Mouse (Mus musculus): Measurements from ENCODE around the gene Ctnna3. TPM values are rescaled to one million over a fixed set of nuclear protein-coding genes. Genes with fewer than 3 reads are reported as not detected.

Gene Ctnna3
- total RNA-seq, 2 experiments from 2014 or later: 81.4 to 88.7 TPM

DNA sequence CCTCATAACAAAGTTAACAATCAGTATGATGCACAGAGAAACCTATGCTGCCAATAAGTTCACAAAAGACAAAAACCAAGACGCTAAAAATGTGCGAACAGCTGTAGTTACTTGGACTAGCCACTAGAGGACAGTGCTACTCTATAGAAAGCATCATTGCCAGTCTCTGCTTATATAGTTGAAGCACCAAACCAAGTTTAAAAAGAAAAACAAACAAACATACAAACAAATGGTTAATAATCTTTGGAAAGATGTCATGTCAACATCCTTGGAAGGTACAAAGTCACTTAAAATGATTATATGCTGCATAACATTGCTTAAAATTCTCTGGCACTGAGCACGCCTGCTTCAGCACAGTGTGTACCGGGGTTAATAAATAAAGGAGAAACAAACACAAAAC is 654.6 kb downstream of the Ctnna3 start:
- DNase-seq: no peak

DNA sequence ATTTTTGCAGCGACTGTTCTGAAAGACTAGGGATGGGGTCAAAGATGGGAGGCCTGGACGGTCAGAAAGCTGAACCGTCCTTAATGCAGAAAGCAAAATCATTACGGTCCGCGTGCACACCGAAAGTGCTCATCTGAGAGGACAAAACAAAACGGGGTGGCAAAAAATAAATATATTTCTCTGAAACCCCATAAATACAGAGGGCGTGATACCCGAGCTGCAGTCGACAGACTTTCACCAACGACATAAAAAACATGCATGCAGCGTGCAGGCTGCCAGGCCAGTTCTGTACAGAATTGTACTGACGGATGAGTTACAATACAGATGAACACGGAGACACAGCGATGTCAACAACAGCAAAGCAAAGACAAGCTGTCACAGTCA is 656.3 kb downstream of the Ctnna3 start:
- no peak for DNase-seq

DNA sequence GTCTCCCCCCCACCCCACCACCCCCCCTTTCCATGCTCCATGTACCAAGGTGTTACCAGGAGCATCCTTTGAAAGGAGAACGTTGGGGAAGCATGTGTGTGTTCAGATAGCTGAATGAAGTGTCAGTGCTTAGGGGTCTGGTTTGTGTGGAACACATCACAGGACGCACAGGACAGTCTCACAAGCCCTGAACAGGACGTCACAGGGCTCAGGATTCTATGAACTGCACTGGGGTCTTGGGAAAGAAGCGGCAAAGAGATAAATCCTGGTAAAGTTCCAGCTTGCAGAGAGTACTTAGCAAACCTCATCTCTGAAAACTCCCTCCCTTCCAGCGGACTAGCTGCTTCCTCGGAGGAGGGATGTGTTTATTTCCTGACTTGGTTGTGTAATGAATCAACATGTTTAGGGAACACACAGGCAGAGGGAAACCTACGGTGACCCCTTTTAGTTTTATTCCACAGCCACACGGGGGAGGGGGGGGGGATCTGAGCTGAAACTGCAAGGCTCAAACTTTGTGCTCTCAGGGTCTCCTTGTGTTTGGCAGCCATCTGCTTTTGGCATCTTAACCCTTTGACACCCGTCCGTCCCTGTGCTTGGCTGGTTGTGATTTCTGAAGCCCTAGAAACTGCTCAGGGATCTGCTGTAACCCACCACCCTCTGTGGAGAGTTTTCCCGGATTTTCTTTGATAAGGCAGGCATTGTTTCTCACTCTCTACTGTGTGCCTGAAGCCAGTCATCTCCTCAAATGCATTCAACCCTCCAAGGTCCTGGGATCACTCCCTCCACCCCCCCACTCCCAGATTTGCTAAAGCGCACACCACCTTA is 656.9 kb downstream of the Ctnna3 start:
- DNase-seq: no peak

DNA sequence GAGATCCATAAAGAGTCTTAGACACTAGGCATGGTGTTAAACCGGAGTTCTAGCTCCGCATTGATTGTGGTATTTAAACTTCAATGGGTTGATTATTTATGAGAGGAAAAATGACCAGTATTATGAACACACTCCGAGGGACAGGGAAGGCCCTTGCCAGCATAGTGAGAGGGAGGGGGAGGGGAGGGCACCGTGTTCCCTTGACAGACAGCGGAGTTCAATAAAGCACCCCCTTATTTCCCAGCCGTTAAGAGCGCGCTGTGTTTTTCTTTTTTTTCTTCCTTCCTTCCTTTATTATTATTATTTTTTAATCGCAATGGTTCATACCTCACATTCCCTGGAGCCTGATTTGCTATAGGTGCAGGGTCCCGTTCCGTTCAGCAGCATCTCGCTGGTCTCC is 657.6 kb downstream of the Ctnna3 start:
- no peak for DNase-seq

DNA sequence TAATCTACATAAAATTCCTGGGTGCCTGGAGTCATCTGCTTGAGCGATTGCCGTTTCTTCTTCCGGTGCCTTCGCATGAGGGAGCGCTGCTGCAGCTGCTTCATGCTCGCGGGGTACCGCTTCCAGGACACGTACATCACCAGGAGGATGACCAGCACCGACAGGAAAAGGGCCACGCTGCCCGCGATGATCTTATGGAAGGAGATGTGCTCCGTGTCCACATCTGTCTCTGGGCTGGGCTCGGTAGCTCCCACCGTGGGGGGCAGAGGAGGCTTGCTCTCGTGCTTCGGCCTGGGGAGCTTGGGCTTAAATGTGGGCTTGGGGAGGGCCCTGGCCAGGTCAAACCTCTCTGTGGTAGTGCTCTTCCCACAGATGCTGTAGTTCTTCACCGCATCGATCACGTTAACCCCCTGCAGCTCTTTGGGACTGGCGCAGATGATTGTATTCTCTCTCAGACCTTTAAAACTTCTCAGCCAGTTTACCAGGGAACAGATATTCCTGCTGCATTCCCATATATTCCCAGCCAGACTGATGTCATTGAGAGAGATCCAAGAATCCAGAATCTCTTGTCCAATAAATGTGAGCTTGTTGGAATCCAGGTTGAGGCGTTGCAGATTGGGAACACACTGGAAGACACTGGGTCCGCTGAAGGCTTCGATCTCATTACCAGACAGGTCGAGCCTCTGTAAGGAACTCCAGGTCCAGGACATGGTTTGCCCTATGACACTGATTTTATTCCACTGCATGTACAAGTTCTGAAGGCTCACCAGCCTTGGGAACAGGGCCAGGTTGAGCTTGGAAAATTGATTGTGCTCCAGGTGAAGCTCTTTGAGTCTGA is 658.3 kb downstream of the Ctnna3 start:
- no peak for DNase-seq

DNA sequence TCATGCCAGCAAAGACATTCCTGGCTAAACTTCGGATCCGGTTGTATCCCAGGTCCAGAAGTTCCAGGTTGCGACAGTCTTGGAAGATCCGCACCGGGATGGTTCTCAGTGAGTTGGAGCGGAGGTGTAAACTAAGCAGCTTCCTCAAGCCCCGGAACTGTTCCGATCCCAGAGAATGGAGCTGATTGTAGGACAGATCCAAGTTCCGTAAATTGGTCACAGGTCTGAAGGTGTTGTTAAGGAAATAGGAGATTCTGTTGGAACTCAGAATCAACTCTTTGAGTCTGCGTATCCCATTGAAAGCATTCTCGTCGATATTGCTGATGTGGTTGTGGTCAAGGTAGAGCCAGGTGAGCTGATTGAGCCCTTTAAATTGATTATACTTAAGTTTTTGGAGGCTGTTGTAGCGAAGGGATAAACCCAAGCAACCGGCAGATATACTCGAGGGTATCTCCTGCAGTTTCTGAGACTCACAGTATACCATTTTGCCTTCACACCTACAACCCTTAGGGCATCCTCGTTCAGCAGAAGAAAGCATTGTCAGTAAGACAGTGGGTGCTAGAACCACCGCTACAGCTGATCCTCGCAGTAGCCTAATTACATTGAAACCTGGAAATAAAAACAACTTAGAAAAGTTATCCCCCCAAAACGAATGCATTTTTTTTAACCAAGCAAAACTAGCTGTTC is 659.0 kb downstream of the Ctnna3 start:
- no peak for DNase-seq

DNA sequence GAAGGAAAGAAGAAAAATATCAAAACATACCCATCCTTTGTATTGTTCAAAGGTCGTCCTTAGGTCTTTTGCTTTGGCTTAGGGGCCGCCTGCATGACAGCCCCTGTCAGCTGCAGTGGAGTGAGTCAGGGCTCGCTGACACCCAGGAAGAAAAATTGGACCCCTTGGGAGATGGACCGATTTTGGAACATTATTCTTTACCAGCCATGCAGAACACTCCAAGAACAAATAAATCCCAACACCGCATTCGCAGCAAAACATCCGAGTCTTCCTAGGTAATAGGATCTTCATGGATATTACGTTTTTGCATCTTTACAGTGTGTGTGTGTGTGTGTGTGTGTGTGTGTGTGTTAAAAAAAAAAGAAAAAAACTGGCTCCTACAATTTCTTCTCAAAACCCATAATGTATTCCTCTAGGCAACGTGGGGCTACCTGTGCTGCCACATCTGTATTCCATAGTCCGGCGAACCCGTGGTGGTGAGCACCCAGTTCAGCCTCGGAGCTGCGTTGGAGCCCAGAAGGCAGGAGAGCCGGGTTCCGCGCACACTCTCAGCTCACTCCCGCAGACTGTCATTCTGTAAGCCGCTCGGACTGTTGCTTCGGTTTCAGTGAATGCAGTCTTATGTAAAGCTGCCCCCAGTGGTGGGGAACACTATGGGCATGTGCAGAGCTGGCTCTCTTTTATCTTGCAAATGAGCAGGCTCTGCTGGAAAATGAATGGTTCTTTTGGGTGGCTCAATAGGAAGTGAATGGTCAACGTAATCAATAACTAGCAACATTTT is 660.0 kb downstream of the Ctnna3 start, which contains the start of gene Lrrtm3:
TSS of gene Lrrtm3 (minus strand) at position 598 of the 781 bp plus-strand sequence.
- DNase-seq: peak; percentile 65

DNA sequence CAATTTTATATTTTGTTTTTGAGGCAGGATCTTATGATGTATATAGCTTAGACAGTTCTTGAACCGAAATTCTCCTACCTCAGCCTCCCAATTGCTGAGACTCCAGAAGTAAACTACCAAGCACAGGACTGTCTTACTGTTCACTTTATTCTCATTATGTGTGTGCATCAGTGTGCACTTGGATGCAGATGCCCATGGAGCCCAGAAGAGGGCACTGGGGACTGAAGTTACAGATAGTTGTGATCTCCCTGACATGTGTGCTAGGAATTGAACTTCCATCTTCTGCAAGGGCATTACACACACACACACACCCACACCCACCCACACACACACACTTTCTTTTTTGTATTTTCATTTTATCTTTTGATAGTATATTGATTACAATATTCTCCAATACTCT is 666.6 kb downstream of the Ctnna3 start:
- DNase-seq: no peak

DNA sequence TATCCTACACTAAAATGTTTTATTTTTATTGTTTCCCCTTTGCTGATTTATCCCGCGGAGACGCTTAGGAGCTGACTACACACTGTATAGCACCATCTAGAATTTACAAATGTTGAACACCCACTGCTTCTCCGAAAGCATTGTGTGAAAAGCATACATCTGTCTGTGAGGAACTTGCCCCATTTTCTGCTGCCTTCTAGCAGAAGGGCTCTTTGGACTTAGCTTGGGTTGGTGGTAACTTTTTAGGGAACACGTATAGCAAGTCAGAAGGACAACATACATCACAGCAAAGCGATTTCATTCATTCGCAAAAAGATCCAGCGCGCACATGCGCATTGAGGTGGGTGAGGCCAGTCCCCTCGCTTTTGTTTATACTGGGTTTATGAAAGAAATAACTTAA is 685.3 kb downstream of the Ctnna3 start:
- no peak for DNase-seq

DNA sequence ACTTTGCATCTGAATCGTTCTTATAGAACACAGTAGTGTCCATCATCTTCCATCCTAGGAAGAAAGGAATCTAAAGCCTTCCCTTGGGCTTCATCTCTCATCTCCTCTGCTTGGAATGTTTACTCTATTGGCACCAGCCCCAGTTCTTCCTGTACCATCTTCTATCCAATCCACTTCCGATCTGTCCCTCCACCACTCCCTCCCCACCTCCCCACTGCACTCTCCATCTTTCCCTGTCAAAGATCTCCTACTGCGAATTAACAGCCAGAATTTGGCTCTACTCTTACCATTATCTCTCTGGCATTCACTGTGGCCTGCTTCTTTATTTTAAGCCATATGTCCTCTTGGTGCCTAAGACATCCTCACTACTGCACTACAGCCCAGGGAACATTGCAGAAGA is 688.9 kb downstream of the Ctnna3 start:
- DNase-seq: no peak

DNA sequence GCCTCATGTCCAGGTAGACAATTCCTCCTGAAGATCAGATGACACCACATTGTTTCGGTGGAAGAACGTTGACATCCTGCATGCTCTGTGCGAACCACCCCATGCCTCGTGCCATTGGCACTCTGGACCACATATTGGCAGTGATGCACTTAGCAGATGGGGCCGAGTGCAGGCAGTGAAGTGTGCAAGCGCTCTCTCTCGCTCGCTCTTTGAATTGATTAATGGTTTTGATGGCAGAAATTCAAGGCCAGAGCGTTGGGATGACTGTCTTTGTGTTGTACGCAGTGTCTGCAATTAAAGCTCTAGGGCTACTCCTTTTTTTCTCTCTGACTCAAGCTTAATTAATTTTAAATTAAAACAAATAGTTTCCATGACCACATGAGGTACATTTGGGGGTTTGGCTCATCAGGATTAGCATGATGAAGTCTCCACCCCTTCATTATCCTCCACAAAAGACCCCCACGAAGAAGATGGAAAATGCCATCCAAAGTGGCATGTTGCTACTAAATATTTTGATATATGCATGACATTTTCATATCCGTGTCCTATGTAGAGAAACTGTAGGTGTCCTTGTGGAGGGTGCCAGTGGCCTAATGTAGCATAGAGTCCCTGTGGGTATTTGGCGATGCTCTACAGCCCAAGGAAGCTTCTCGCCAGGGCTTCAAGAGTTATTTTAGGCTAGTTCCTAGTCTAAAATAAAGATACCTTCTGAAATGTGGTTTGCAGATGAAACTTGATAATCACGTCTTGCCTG is 700.7 kb downstream of the Ctnna3 start:
- DNase-seq: no peak

DNA sequence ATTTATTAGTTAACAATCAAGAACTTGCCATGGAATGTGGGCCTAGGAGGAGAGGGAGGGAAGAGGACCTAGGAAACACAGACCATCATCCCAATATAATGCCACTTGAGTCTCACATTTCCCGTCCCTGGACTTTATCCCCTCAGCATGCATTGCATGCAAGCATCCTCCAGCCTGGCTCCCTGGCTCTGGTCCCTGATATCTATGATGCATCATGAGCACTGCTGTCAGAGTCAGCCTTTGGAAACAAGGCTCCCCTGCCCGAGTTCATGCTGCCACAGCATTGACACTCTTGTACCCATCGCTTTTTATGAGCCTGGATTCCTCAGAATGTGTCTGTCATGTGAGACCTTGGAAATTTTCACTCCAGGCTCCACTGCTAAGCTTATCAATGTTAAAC is 703.6 kb downstream of the Ctnna3 start:
- DNase-seq: no peak

DNA sequence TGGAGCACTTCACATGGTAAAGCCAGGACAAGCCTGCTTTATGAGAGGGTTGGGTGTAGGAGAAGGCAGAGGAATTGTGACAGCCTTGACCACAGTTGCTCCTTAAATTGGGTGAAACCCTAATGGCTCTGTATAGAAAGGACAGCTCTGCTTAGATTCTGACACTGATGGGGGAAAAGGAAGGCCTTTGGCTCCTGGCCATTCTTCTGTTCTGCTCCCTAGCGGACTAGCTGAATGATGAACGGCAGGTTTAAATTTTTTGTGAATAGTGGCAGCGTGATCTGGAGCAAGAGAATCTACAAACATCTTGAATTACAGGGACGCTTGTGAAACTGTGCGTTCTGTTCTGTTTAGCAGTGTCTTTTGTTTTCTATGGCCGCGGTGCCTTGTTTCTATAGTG is 705.6 kb downstream of the Ctnna3 start:
- no peak for DNase-seq

DNA sequence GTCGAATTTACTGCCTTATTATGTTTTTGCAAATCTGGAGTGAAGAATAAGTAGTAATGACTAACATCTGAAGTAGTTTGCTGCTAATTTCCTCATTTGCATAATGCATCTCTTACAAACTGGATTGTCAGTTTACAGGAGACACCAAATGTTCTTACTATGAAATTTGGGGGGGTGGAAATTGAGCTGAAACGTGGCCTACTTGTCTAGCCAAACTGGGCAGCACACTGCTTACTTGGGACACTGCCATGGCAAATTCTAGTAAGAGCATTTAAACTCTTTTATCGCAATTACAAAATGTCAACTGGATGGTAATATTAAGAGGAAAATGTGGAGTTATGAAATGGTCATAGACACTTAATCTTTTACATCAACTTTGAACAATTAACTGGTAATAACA is 716.6 kb downstream of the Ctnna3 start:
- no peak for DNase-seq

DNA sequence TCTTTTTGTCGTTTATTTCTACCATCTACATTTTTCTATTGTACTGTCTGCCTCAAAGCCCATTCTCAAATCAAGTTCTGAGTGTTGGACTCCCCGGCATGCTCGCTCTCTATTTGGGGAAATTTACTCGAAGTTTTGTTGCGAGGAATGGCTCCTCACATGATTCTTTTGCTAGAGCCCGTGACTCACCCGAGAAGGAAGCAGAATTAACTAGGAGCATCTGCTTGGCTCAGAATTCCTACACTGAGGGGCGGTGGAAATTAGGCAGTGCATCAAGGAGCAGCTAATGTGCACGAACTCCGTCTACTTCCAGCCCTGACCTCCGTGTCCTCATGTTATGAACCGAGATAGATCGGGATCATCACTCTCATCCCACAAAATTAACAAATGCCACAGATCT is 751.8 kb downstream of the Ctnna3 start:
- DNase-seq: no peak

DNA sequence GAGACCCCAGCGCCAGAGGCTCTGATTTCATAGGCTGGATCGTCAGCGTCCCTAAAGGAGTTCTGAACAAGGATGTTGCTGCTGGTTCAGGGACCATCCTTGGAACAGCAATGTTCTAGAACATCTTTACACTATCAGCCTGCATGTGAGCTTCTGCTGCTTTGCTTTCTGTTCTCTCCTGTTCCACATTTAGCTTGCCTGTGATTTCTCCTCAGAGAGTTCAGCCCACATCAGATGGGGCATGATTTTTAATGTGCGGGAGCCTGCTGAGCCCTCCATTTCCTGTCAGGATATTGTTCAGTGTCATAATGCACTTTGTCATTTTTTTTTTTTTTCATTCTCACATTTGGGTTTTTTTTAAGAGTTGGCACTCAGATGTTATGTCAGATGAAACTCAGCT is 752.8 kb downstream of the Ctnna3 start:
- DNase-seq: no peak

DNA sequence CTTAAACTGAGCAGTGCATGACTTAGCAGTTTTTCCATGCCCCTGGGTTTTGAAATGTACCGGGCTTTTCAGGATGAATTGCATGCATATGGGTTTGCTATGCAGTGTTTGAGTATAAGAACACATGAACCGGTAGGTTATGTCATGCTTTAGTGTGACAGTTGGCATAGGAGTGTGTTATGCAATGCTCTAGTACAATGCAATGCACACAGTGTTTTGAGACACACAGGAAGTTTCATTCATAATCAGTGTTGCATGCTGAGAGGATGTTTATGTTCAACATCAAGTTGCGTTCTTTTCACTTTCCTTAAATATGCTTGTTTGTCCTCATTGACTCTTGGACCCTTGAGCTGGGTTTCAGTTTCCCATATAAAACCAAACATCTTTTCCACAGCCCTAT is 758.1 kb downstream of the Ctnna3 start:
- DNase-seq: no peak

DNA sequence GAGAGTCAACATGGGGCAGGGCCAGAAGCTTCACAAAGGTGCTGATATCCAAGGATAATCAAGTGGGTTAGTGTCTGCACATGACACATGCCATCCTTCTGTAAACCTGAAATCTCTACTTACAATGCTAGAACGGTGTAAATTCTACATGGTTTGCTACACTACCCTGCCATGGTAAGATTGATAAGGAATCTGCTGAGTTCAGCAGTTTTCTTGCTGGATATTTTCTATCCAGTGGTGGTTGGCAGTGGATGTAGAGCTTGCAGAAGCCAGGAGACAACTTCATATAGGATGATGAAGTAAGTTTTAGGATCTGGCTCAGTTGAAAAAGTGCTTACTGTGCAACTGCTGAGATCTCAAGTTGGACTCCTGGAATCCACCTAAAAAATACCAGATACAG is 767.7 kb downstream of the Ctnna3 start:
- no peak for DNase-seq

DNA sequence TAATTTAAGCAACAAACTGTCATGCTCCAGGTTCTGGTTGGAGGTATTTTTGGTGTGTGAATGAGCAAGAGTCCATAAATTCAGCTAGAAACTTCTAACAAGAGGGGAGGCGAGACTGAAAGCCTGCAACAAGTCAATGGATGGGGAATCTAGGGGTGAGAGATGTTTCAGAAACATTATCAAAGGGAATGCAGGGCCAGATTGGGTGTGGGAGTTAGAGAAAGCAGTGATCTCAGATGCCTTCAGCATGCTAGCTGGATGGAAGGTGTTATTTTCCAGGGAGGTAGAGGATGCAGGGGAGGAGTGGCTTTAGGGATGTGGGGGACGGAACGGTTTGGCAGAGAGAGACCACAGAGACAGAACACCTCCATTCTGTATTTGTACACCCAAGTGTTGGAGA is 785.7 kb downstream of the Ctnna3 start:
- DNase-seq: no peak

DNA sequence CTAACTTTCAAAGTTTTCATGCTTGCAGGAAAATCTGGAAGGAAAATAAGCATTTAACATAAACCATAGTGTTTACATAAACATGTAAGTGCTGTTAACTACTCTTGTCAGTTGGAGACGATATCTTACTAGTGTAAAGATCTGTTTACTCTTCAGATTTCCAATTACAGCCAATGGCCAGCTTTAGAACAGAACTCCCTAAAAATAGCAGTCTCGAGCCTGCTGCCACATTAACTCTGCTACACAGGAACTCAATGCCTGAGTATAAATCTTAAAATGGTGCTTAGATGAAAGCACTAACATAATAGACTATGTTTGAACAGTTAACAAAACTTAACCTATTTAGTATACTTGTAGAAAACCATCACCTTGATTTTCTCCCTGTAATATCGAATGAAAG is 793.1 kb downstream of the Ctnna3 start:
- DNase-seq: no peak

DNA sequence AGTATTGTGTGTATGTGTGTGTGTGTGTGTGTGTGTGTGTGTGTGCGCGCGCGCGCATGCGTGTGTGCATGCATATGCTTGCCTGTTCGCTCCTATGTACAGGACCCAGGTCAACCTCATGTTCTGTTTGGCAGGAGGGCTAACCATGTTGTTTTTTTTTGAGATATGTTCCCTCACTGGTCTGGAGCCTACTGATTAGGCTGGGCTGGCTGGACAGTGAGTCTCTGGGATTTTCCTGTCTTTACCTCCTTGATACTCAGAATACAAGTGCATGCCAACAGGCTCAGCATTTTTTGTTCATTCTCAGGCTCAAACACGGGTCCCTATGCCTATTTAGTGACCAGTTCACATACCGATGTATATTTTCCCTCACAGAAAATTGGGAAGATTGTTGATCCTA is 794.1 kb downstream of the Ctnna3 start:
- DNase-seq: no peak

DNA sequence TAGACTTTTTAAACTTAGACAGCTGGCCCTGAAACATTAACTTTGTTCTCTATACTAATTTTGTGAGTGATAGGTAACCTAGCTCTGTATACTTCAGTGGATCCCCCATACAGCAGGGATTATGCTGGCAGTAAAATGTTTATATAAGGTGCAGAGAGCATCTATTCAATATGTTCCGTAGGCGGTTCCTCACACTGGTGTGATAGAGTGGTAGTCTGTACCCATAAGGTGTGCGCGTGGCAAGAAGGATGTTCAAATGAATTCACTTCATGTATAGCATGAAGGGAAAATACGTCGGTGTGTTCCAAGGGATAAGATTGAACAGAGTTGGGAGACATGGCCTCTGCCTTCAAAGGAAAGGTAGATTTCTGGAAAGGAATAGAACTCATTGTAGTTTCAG is 794.5 kb downstream of the Ctnna3 start:
- DNase-seq: no peak

Data from heart, postnatal 4 days (tissue).